Mouse (Mus musculus): Measurements from ENCODE around the gene Lurap1l. TPM values are rescaled to one million over a fixed set of nuclear protein-coding genes. Genes with fewer than 3 reads are reported as not detected.

Lurap1l gene
- polyA plus RNA-seq (2015; fragmentation: Nextera tagmentation; extraction: Ambion mirVana): 4.2 and 4.4 TPM in 2 replicates

DNA sequence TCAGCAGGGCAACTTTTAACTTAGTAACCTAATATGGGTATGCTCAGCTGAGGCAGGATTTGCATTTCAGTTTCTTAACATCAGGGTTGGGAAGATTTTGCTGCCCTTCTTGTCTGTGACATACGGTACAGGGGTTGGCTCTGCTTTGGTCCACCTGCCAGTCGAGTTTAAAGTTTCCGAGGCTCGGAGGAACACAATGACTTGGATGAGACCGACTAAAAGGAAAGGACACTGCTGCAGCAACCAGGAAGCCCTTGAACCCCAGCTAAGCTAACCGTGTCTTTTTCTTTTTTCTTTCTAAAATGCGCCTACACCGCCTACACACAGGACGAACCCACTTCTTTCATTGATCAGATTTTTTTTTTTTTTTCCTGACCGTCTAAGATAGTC, at the start of gene Lurap1l:
Lurap1l (plus strand) TSS at position 166 of the 390 bp plus-strand sequence.
- WGBS: 0% methylated on average over 10 of the region's 10 CpGs
- Histone ChIP-seq H3K27me3 (replicated peaks; ENCODE audit: control insufficient read depth, insufficient read depth, low read length) (no peaks in the 10 kb centered on the region), H3K9ac (replicated peaks; ENCODE audit: low read depth, low read length) (peak within 1 kb of the TSS; percentile 56), H3K9me3 (ENCODE audit: control insufficient read depth, low read length) (no peaks in the 10 kb centered on the region), H3K36me3 (ENCODE audit: control insufficient read depth, insufficient read depth) (no peaks in the 10 kb centered on the region), H3K4me1 (replicated peaks; ENCODE audit: control insufficient read depth, insufficient read depth, low read length) (0 out of 2 replicates have a peak, but pooled peaks cover 5% of the 10 kb centered on the region), H3K27ac (ENCODE audit: low read length) (peak within 1 kb of the TSS; percentile 68), H3K4me2 (ENCODE audit: low read length) (peak within 1 kb of the TSS; percentile 75), H3K4me3 (replicated peaks; ENCODE audit: low read length) (peak within 1 kb of the TSS; percentile 59)
- peak; percentile 27; the same call in 1 of the 2 replicates for ATAC-seq

DNA sequence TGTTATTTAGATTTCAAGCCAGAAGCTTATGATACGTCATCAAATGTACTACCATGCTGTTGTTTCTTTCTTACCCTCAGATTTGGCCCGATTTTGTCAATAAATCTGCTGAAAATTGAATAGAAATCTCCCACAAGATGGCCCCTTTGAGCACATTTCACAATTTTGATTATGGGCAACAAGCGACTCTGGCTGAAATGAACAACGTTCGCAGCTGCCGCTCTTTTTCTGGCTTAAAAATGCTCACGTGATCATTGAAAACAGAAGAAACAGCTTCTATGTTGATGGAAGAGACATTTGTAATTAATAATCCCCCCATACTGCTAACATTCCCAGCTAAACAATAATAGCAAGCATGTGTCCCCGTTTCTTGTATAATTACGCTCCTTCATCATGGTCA, 47.5 kb upstream of the Lurap1l start:
- Histone ChIP-seq H3K27ac (ENCODE audit: low read length) (no peak overlapping the region), H3K4me1 (replicated peaks; ENCODE audit: control insufficient read depth, insufficient read depth, low read length) (0 out of 2 replicates have a peak, but pooled peaks cover 5% of the 10 kb centered on the region), H3K4me3 (replicated peaks; ENCODE audit: low read length) (no peak overlapping the region), H3K36me3 (ENCODE audit: control insufficient read depth, insufficient read depth) (no peaks in the 10 kb centered on the region), H3K9ac (replicated peaks; ENCODE audit: low read depth, low read length) (no peak overlapping the region), H3K4me2 (ENCODE audit: low read length) (no peak overlapping the region), H3K9me3 (ENCODE audit: control insufficient read depth, low read length) (no peaks in the 10 kb centered on the region), H3K27me3 (replicated peaks; ENCODE audit: control insufficient read depth, insufficient read depth, low read length) (no peaks in the 10 kb centered on the region)
- WGBS: 43% methylated on average over 9 of the region's 9 CpGs
- no peak for ATAC-seq

DNA sequence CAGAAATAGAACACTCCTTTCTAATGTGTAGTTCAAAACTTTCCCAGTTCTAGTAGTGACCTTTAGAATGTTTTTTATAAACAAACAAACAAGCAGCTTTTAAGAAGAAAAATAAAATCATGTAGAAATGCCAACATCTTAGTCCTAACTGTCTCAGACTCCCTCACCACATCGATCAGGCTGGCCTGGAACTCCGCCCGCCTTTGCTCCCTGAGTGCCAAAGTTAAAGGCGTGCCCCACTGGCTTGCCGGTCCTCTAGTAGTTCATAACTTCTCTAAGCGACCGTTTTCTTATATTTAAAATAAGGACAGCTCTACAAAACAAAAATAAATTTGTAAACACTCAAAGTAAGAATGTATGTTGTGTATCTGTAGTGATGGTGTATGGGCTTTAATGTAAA, 46.5 kb upstream of the Lurap1l start:
- no peaks in the 10 kb centered on the region for H3K36me3 ChIP-seq (ENCODE audit: control insufficient read depth, insufficient read depth)
- no peaks in the 10 kb centered on the region for H3K9me3 ChIP-seq (ENCODE audit: control insufficient read depth, low read length)
- 64% methylated on average over 7 of the region's 7 CpGs for WGBS
- no peaks in the 10 kb centered on the region for H3K27me3 ChIP-seq (replicated peaks; ENCODE audit: control insufficient read depth, insufficient read depth, low read length)
- no peak overlapping the region for H3K4me3 ChIP-seq (replicated peaks; ENCODE audit: low read length)
- H3K4me1 ChIP-seq (replicated peaks; ENCODE audit: control insufficient read depth, insufficient read depth, low read length): 0 out of 2 replicates have a peak, but pooled peaks cover 5% of the 10 kb centered on the region
- no peak overlapping the region for H3K4me2 ChIP-seq (ENCODE audit: low read length)
- ATAC-seq: no peak
- H3K27ac ChIP-seq (ENCODE audit: low read length): no peak overlapping the region
- H3K9ac ChIP-seq (replicated peaks; ENCODE audit: low read depth, low read length): no peak overlapping the region

DNA sequence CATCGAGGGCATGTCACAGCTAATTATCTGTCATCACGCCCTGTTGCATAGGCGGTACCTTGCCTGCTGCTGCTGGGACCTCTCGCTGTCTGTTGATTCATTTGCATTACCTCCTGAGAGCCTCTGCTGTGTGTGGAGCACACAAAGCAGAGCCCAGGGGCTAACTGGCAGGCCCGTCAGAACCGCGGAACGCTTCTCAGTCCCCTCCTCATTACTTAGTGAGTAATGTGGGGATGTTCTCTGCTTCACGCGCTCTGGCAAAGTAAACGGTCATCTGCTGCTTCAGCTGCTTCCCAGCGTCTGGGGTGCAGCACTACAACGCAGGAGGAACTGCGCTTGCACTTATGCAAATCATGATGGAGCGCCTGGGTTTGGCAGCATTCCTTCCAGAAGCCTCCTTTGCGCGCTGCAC, 45.9 kb upstream of the Lurap1l start:
- Histone ChIP-seq H3K27me3 (replicated peaks; ENCODE audit: control insufficient read depth, insufficient read depth, low read length) (no peaks in the 10 kb centered on the region), H3K4me1 (replicated peaks; ENCODE audit: control insufficient read depth, insufficient read depth, low read length) (0 out of 2 replicates have a peak, but pooled peaks cover 5% of the 10 kb centered on the region), H3K9ac (replicated peaks; ENCODE audit: low read depth, low read length) (peak overlapping the region; percentile 38), H3K4me2 (ENCODE audit: low read length) (peak overlapping the region; percentile 52), H3K27ac (ENCODE audit: low read length) (peak overlapping the region; percentile 43), H3K4me3 (replicated peaks; ENCODE audit: low read length) (peak overlapping the region; percentile 33), H3K9me3 (ENCODE audit: control insufficient read depth, low read length) (no peaks in the 10 kb centered on the region), H3K36me3 (ENCODE audit: control insufficient read depth, insufficient read depth) (no peaks in the 10 kb centered on the region)
- ATAC-seq: peak; percentile 91
- WGBS: under 1% methylated on average over 17 of the region's 17 CpGs

DNA sequence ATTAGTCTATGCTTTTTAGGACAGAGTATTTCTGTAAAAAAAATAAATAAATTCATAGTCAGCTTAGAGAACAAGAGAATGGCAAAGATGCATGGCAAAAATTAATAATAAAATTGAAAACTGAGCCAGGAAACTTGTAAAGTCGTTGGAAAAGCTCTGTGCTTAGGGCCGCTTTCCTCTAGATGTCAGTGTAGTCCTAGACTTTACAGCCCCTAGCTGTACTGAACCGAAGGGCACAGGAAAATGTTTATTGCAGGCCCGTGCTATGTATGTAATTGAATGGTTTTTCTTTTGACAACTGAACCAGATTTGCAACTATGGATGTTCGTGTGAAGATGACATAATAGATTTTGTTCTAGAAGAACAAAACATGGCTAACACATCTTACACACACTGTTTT, 44.4 kb upstream of the Lurap1l start:
- ATAC-seq: peak; percentile 76
- WGBS: 20% methylated on average over 5 of the region's 5 CpGs
- Histone ChIP-seq H3K27me3 (replicated peaks; ENCODE audit: control insufficient read depth, insufficient read depth, low read length) (no peaks in the 10 kb centered on the region), H3K4me1 (replicated peaks; ENCODE audit: control insufficient read depth, insufficient read depth, low read length) (0 out of 2 replicates have a peak, but pooled peaks cover 5% of the 10 kb centered on the region), H3K4me2 (ENCODE audit: low read length) (no peak overlapping the region), H3K27ac (ENCODE audit: low read length) (no peak overlapping the region), H3K9ac (replicated peaks; ENCODE audit: low read depth, low read length) (no peak overlapping the region), H3K9me3 (ENCODE audit: control insufficient read depth, low read length) (no peaks in the 10 kb centered on the region), H3K4me3 (replicated peaks; ENCODE audit: low read length) (no peak overlapping the region), H3K36me3 (ENCODE audit: control insufficient read depth, insufficient read depth) (no peaks in the 10 kb centered on the region)

DNA sequence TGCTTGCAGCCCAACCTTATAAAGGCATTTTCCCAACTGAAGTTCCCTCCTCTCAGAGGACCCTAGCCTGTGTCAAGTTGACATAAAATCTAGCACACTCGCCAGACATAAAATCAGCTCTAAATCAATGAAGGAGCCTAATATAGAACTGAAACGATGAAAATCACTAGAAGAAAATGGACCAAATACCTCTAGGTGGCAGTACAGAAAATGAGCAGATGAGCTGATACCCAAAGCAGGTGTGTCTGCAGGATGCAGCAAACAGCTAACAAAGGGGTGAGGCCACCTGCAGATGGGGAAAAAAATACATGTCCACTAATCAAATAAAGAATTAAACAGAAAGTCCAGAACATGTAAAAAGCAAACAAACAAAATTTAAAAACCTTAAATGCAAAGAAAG, 40.8 kb upstream of the Lurap1l start:
- no peak overlapping the region for H3K4me2 ChIP-seq (ENCODE audit: low read length)
- H3K9ac ChIP-seq (replicated peaks; ENCODE audit: low read depth, low read length): no peak overlapping the region
- 0 out of 2 replicates have a peak, but pooled peaks cover 3% of the 10 kb centered on the region for H3K4me1 ChIP-seq (replicated peaks; ENCODE audit: control insufficient read depth, insufficient read depth, low read length)
- no peak for ATAC-seq
- H3K4me3 ChIP-seq (replicated peaks; ENCODE audit: low read length): no peak overlapping the region
- H3K27me3 ChIP-seq (replicated peaks; ENCODE audit: control insufficient read depth, insufficient read depth, low read length): no peaks in the 10 kb centered on the region
- H3K27ac ChIP-seq (ENCODE audit: low read length): no peak overlapping the region
- H3K9me3 ChIP-seq (ENCODE audit: control insufficient read depth, low read length): no peaks in the 10 kb centered on the region
- 53% methylated on average over 2 of the region's 2 CpGs for WGBS
- H3K36me3 ChIP-seq (ENCODE audit: control insufficient read depth, insufficient read depth): no peaks in the 10 kb centered on the region

DNA sequence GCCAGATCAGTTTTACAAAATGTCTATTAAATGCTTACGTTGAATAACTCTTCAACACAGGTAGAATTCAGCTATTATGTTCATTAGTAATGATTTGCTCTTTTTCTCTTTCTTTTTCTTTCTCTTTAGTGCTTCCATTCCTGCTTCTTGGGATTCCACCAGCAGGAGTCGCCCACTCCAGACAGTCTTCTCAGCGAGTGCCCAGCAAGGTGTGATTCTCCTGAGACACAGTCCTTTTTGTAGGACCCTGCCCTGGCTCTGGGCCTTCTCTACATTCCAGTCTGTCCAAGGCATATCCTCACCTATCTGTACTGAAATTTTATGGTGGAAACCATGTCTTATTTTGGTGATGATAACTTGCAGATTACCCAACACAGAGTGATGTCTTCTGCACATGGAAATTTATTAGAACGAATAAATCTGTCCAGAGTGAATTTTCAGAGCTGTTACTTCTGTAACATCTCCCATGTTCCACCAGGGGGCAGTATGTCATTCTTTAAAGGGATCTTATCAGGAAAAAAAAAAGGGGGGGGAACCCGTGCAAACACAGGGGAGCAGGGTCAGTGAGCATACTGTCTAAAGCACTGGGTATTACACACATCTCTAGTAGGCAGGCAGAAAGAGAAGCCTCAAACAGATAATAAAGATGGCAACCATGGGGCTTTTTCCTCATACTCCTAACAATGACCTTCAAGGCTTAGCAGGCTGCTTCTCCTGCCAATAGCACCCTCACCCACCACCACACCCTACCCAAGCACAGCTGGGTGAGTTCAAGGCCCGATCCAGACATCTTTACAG, 37.4 kb upstream of the Lurap1l start:
- no peaks in the 10 kb centered on the region for H3K4me1 ChIP-seq (replicated peaks; ENCODE audit: control insufficient read depth, insufficient read depth, low read length)
- no peak overlapping the region for H3K4me2 ChIP-seq (ENCODE audit: low read length)
- no peak overlapping the region for H3K9ac ChIP-seq (replicated peaks; ENCODE audit: low read depth, low read length)
- H3K36me3 ChIP-seq (ENCODE audit: control insufficient read depth, insufficient read depth): no peaks in the 10 kb centered on the region
- ATAC-seq: no peak
- H3K27me3 ChIP-seq (replicated peaks; ENCODE audit: control insufficient read depth, insufficient read depth, low read length): no peaks in the 10 kb centered on the region
- no peak overlapping the region for H3K27ac ChIP-seq (ENCODE audit: low read length)
- H3K9me3 ChIP-seq (ENCODE audit: control insufficient read depth, low read length): no peaks in the 10 kb centered on the region
- 41% methylated on average over 6 of the region's 6 CpGs for WGBS
- H3K4me3 ChIP-seq (replicated peaks; ENCODE audit: low read length): no peak overlapping the region

DNA sequence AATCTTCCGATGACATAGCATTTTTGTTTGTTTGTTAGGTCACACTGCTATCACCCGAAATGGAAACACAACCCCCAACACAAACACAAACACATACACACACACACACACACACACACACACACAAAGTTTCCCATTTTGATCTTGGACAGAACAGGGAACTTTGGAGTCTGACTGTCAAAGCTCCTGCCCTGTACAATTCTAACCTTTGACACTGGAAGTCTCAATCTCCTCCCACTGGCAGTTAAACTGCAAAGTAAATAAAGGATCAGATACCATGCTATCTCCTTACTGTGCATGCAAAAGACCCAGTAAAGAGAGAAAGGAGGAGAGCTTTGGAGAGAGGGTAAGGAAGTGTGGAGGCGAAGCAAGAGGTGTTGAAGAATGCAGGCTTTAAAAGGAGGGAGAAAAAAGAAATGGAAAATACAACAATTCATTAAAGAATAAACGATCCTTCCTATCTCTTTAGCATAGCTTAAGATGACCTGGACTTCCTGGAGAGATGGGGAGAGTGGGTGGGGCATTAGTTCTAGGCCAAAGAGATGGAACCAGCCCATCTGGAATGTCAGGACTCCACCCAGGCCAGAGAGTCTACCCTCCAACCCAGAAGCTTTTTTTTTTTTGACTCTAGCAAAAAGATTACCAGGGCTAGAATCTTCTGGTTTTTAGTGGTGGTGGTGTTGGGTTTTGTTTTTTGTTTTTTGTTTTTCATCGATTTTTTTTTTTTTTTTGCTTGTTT, 36.2 kb upstream of the Lurap1l start:
- Histone ChIP-seq H3K36me3 (ENCODE audit: control insufficient read depth, insufficient read depth) (no peaks in the 10 kb centered on the region), H3K9me3 (ENCODE audit: control insufficient read depth, low read length) (no peaks in the 10 kb centered on the region), H3K27ac (ENCODE audit: low read length) (no peak overlapping the region), H3K4me1 (replicated peaks; ENCODE audit: control insufficient read depth, insufficient read depth, low read length) (no peaks in the 10 kb centered on the region), H3K9ac (replicated peaks; ENCODE audit: low read depth, low read length) (no peak overlapping the region), H3K27me3 (replicated peaks; ENCODE audit: control insufficient read depth, insufficient read depth, low read length) (no peaks in the 10 kb centered on the region), H3K4me3 (replicated peaks; ENCODE audit: low read length) (no peak overlapping the region), H3K4me2 (ENCODE audit: low read length) (no peak overlapping the region)
- 66% methylated on average over 5 of the region's 5 CpGs for WGBS
- ATAC-seq: no peak

DNA sequence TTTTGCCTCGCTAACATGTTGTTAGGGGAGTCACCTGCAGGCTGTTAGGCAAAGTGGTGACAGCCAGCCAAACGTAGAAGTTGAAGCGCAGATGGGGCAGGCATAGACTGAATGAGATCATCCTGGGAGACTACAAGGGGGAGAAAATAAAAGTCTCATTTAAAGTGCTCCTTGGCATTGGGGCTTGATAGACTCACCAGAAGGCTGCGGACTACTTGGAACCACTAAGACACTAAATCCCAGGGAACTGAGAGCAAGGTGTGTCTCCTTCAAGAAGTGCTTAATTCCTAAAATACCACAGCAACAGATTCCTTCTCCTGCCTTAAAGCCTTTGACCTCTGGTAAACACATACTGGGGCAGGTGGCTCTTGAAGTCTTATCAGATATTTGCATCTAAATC, 35.4 kb upstream of the Lurap1l start:
- Histone ChIP-seq H3K9me3 (ENCODE audit: control insufficient read depth, low read length) (no peaks in the 10 kb centered on the region), H3K4me2 (ENCODE audit: low read length) (no peak overlapping the region), H3K27me3 (replicated peaks; ENCODE audit: control insufficient read depth, insufficient read depth, low read length) (no peaks in the 10 kb centered on the region), H3K4me3 (replicated peaks; ENCODE audit: low read length) (no peak overlapping the region), H3K4me1 (replicated peaks; ENCODE audit: control insufficient read depth, insufficient read depth, low read length) (no peaks in the 10 kb centered on the region), H3K36me3 (ENCODE audit: control insufficient read depth, insufficient read depth) (no peaks in the 10 kb centered on the region), H3K9ac (replicated peaks; ENCODE audit: low read depth, low read length) (no peak overlapping the region), H3K27ac (ENCODE audit: low read length) (no peak overlapping the region)
- ATAC-seq: no peak
- 59% methylated on average over 4 of the region's 4 CpGs for WGBS

Measured in forebrain, embryonic 16.5 days (tissue).